Mouse (Mus musculus): ENCODE data around the gene P4htm.
"Not testable (repeated sequence)": the region's sequence is repeated elsewhere in the genome, so short reads cannot be mapped to it uniquely, and the experiment has no call there.

The P4htm gene

GRCm38 (mm10) chr9:108596998-108597764 lies at the start of gene P4htm:
Gene P4htm (minus strand): TSS chr9:108597667.
- peak; percentile 69 for DNase-seq (ENCODE audit: extremely low spot score)

GRCm38 (mm10) chr9:108639825-108640224 lies 42.4 kb upstream of the P4htm start:
- DNase-seq (ENCODE audit: extremely low spot score) = no peak

GRCm38 (mm10) chr9:108635415-108635814 lies 37.9 kb upstream of the P4htm start:
- DNase-seq (ENCODE audit: extremely low spot score) = no peak

GRCm38 (mm10) chr9:108633846-108634245 lies 36.4 kb upstream of the P4htm start:
- no peak for DNase-seq (ENCODE audit: extremely low spot score)

- no peak for DNase-seq (ENCODE audit: extremely low spot score)
These were observed 34.9 kb upstream of the P4htm start for GRCm38 (mm10) chr9:108632375-108632774.

GRCm38 (mm10) chr9:108631631-108632256 lies 34.3 kb upstream of the P4htm start:
- no peak for DNase-seq (ENCODE audit: extremely low spot score)

GRCm38 (mm10) chr9:108630683-108631082 lies 33.2 kb upstream of the P4htm start:
- DNase-seq (ENCODE audit: extremely low spot score) = no peak

GRCm38 (mm10) chr9:108628141-108628540 lies 30.7 kb upstream of the P4htm start:
- DNase-seq (ENCODE audit: extremely low spot score) = no peak

GRCm38 (mm10) chr9:108626498-108626897 lies 29.0 kb upstream of the P4htm start:
- DNase-seq (ENCODE audit: extremely low spot score) = no peak

GRCm38 (mm10) chr9:108617301-108617700 lies 19.8 kb upstream of the P4htm start:
- no peak for DNase-seq (ENCODE audit: extremely low spot score)

- no peak for DNase-seq (ENCODE audit: extremely low spot score)
These were observed 14.0 kb upstream of the P4htm start for GRCm38 (mm10) chr9:108611488-108611887.

GRCm38 (mm10) chr9:108608889-108609288 lies 11.4 kb upstream of the P4htm start:
- no peak for DNase-seq (ENCODE audit: extremely low spot score)

- DNase-seq (ENCODE audit: extremely low spot score) = not testable (repeated sequence)
These were observed 10.5 kb upstream of the P4htm start for GRCm38 (mm10) chr9:108607929-108608328.

GRCm38 (mm10) chr9:108601986-108602385 lies 4.5 kb upstream of the P4htm start:
- DNase-seq (ENCODE audit: extremely low spot score) = no peak

GRCm38 (mm10) chr9:108600011-108600410 lies 2.5 kb upstream of the P4htm start:
- DNase-seq (ENCODE audit: extremely low spot score) = no peak

- DNase-seq (ENCODE audit: extremely low spot score) = no peak
These were observed 1.6 kb upstream of the P4htm start for GRCm38 (mm10) chr9:108599021-108599566.

GRCm38 (mm10) chr9:108594354-108594753 lies 3.1 kb downstream of the P4htm start:
- no peak for DNase-seq (ENCODE audit: extremely low spot score)

- DNase-seq (ENCODE audit: extremely low spot score) = no peak
These were observed 6.0 kb downstream of the P4htm start for GRCm38 (mm10) chr9:108591462-108591861.

GRCm38 (mm10) chr9:108589229-108589628 lies 8.2 kb downstream of the P4htm start:
- DNase-seq (ENCODE audit: extremely low spot score) = no peak

GRCm38 (mm10) chr9:108587571-108588180 lies 9.8 kb downstream of the P4htm start:
- DNase-seq (ENCODE audit: extremely low spot score) = peak; percentile 88

- DNase-seq (ENCODE audit: extremely low spot score) = no peak
These were observed 18.1 kb downstream of the P4htm start for GRCm38 (mm10) chr9:108579344-108579690.

- peak; percentile 96 for DNase-seq (ENCODE audit: extremely low spot score)
These were observed 18.7 kb downstream of the P4htm start, which contains the start of gene Wdr6 for GRCm38 (mm10) chr9:108578545-108579343. Gene Wdr6 (minus strand): TSS chr9:108578739.

Measured in embryo, embryonic 9.5 days (tissue).